Mouse (Mus musculus): ENCODE results near the gene Cacna1g. TPM values are rescaled to one million over a fixed set of nuclear protein-coding genes. Genes with fewer than 3 reads are reported as not detected.

Gene Cacna1g
- polyA plus RNA-seq, 1 experiment from 2014 or later: 37.2 TPM

GRCm38 (mm10) chr11:94441752-94442151, 32.2 kb downstream of the Cacna1g start:
- Histone ChIP-seq H3K4me3 (no peak overlapping the region), H3K27ac (no peak overlapping the region), H3K9me3 (no peaks in the 10 kb centered on the region), H3K4me1 (peaks cover 23% of the 10 kb centered on the region), H3K27me3 (no peaks in the 10 kb centered on the region), H3K36me3 (peaks cover 67% of the 10 kb centered on the region), H3K9ac (no peak overlapping the region), H3K4me2 (replicated peaks) (no peak overlapping the region)
- 74% methylated on average over 9 of the region's 9 CpGs for WGBS
- ATAC-seq (ENCODE audit: insufficient number of reproducible peaks, insufficient read depth, low FRiP score, low TSS enrichment): no peak

GRCm38 (mm10) chr11:94441122-94441521, 32.9 kb downstream of the Cacna1g start:
- Histone ChIP-seq H3K4me3 (no peak overlapping the region), H3K4me2 (replicated peaks) (no peak overlapping the region), H3K36me3 (peaks cover 67% of the 10 kb centered on the region), H3K9ac (no peak overlapping the region), H3K9me3 (no peaks in the 10 kb centered on the region), H3K27me3 (no peaks in the 10 kb centered on the region), H3K27ac (no peak overlapping the region), H3K4me1 (peaks cover 23% of the 10 kb centered on the region)
- WGBS: 53% methylated on average over 7 of the region's 7 CpGs
- no peak for ATAC-seq (ENCODE audit: insufficient number of reproducible peaks, insufficient read depth, low FRiP score, low TSS enrichment)

GRCm38 (mm10) chr11:94440421-94440820, 33.6 kb downstream of the Cacna1g start:
- no peak overlapping the region for H3K9ac ChIP-seq
- no peak overlapping the region for H3K27ac ChIP-seq
- peaks cover 67% of the 10 kb centered on the region for H3K36me3 ChIP-seq
- H3K4me1 ChIP-seq: peaks cover 16% of the 10 kb centered on the region
- H3K4me2 ChIP-seq (replicated peaks): no peak overlapping the region
- H3K9me3 ChIP-seq: no peaks in the 10 kb centered on the region
- ATAC-seq (ENCODE audit: insufficient number of reproducible peaks, insufficient read depth, low FRiP score, low TSS enrichment): no peak
- no peak overlapping the region for H3K4me3 ChIP-seq
- H3K27me3 ChIP-seq: no peaks in the 10 kb centered on the region
- 84% methylated on average over 6 of the region's 6 CpGs for WGBS

- ATAC-seq (ENCODE audit: insufficient number of reproducible peaks, insufficient read depth, low FRiP score, low TSS enrichment): 0 out of 2 replicates have a peak, but pooled peaks have one; percentile 31
- Histone ChIP-seq H3K9ac (no peak overlapping the region), H3K4me2 (replicated peaks) (peak overlapping the region; percentile 23; the same call in 1 of the 2 replicates), H3K4me1 (peaks cover 46% of the 10 kb centered on the region), H3K27me3 (0 out of 2 replicates have a peak, but pooled peaks cover 10% of the 10 kb centered on the region), H3K27ac (peak overlapping the region; percentile 90), H3K4me3 (no peak overlapping the region), H3K36me3 (peaks cover 73% of the 10 kb centered on the region), H3K9me3 (no peaks in the 10 kb centered on the region)
- WGBS: 22% methylated on average over 9 of the region's 9 CpGs
Measured at GRCm38 (mm10) chr11:94429011-94429651, 44.9 kb downstream of the Cacna1g start.

- Histone ChIP-seq H3K27me3 (0 out of 2 replicates have a peak, but pooled peaks cover 6% of the 10 kb centered on the region), H3K4me1 (peaks cover 52% of the 10 kb centered on the region), H3K9me3 (no peaks in the 10 kb centered on the region), H3K4me3 (no peak overlapping the region), H3K9ac (no peak overlapping the region), H3K36me3 (peaks cover 74% of the 10 kb centered on the region), H3K4me2 (replicated peaks) (peak overlapping the region; percentile 23), H3K27ac (peak overlapping the region; percentile 90)
- ATAC-seq (ENCODE audit: insufficient number of reproducible peaks, insufficient read depth, low FRiP score, low TSS enrichment): peak; percentile 91
- 10% methylated on average over 4 of the region's 4 CpGs for WGBS
Measured at GRCm38 (mm10) chr11:94428091-94428835, 45.7 kb downstream of the Cacna1g start.

- Histone ChIP-seq H3K27me3 (0 out of 2 replicates have a peak, but pooled peaks cover 6% of the 10 kb centered on the region), H3K4me3 (no peak overlapping the region), H3K27ac (no peak overlapping the region), H3K36me3 (peaks cover 69% of the 10 kb centered on the region), H3K4me2 (replicated peaks) (no peak overlapping the region), H3K9me3 (no peaks in the 10 kb centered on the region), H3K9ac (no peak overlapping the region), H3K4me1 (peaks cover 50% of the 10 kb centered on the region)
- no peak for ATAC-seq (ENCODE audit: insufficient number of reproducible peaks, insufficient read depth, low FRiP score, low TSS enrichment)
- WGBS: 58% methylated on average over 14 of the region's 14 CpGs
Measured at GRCm38 (mm10) chr11:94425656-94426055, 48.3 kb downstream of the Cacna1g start.

- ATAC-seq (ENCODE audit: insufficient number of reproducible peaks, insufficient read depth, low FRiP score, low TSS enrichment): no peak
- H3K9me3 ChIP-seq: no peaks in the 10 kb centered on the region
- H3K4me1 ChIP-seq: peaks cover 46% of the 10 kb centered on the region
- no peak overlapping the region for H3K4me2 ChIP-seq (replicated peaks)
- 40% methylated on average over 5 of the region's 5 CpGs for WGBS
- H3K27ac ChIP-seq: no peak overlapping the region
- H3K36me3 ChIP-seq: peaks cover 66% of the 10 kb centered on the region
- no peak overlapping the region for H3K4me3 ChIP-seq
- H3K9ac ChIP-seq: no peak overlapping the region
- 0 out of 2 replicates have a peak, but pooled peaks cover 6% of the 10 kb centered on the region for H3K27me3 ChIP-seq
Measured at GRCm38 (mm10) chr11:94425215-94425614, 48.8 kb downstream of the Cacna1g start.

- no peak overlapping the region for H3K9ac ChIP-seq
- whole genome bisulfite sequencing: 52% methylated on average over 15 of the region's 15 CpGs
- H3K36me3 ChIP-seq: peaks cover 63% of the 10 kb centered on the region
Measured at GRCm38 (mm10) chr11:94424380-94424779, 49.6 kb downstream of the Cacna1g start.

GRCm38 (mm10) chr11:94423855-94424254, 50.1 kb downstream of the Cacna1g start:
- Histone ChIP-seq H3K4me3 (no peak overlapping the region), H3K4me2 (replicated peaks) (no peak overlapping the region), H3K27me3 (0 out of 2 replicates have a peak, but pooled peaks cover 6% of the 10 kb centered on the region), H3K9me3 (no peaks in the 10 kb centered on the region), H3K27ac (0 out of 2 replicates have a peak overlapping the region, but pooled peaks have one; percentile 43), H3K9ac (no peak overlapping the region), H3K36me3 (peaks cover 66% of the 10 kb centered on the region), H3K4me1 (peaks cover 32% of the 10 kb centered on the region)
- WGBS: 71% methylated on average over 5 of the region's 5 CpGs
- no peak for ATAC-seq (ENCODE audit: insufficient number of reproducible peaks, insufficient read depth, low FRiP score, low TSS enrichment)

More at GRCm38 (mm10) chr11:94424380-94424779, 49.6 kb downstream of the Cacna1g start:
- H3K27ac ChIP-seq: 0 out of 2 replicates have a peak overlapping the region, but pooled peaks have one; percentile 43
- no peak for ATAC-seq (ENCODE audit: insufficient number of reproducible peaks, insufficient read depth, low FRiP score, low TSS enrichment)
- peaks cover 37% of the 10 kb centered on the region for H3K4me1 ChIP-seq
- no peaks in the 10 kb centered on the region for H3K9me3 ChIP-seq
- H3K4me3 ChIP-seq: no peak overlapping the region
- H3K4me2 ChIP-seq (replicated peaks): no peak overlapping the region
- H3K27me3 ChIP-seq: 0 out of 2 replicates have a peak, but pooled peaks cover 6% of the 10 kb centered on the region

- Histone ChIP-seq H3K4me2 (replicated peaks) (no peak overlapping the region), H3K27ac (no peak overlapping the region), H3K9ac (no peak overlapping the region), H3K27me3 (0 out of 2 replicates have a peak, but pooled peaks cover 6% of the 10 kb centered on the region), H3K9me3 (no peaks in the 10 kb centered on the region), H3K4me1 (peaks cover 18% of the 10 kb centered on the region), H3K36me3 (peaks cover 84% of the 10 kb centered on the region), H3K4me3 (no peak overlapping the region)
- no peak for ATAC-seq (ENCODE audit: insufficient number of reproducible peaks, insufficient read depth, low FRiP score, low TSS enrichment)
- 63% methylated on average over 6 of the region's 6 CpGs for WGBS
Measured at GRCm38 (mm10) chr11:94420991-94421390, 53.0 kb downstream of the Cacna1g start.

- 0 out of 2 replicates have a peak, but pooled peaks cover 6% of the 10 kb centered on the region for H3K27me3 ChIP-seq
- no peaks in the 10 kb centered on the region for H3K9me3 ChIP-seq
- no peak overlapping the region for H3K9ac ChIP-seq
- H3K36me3 ChIP-seq: peaks cover 84% of the 10 kb centered on the region
- no peak for ATAC-seq (ENCODE audit: insufficient number of reproducible peaks, insufficient read depth, low FRiP score, low TSS enrichment)
- no peak overlapping the region for H3K4me3 ChIP-seq
- peaks cover 12% of the 10 kb centered on the region for H3K4me1 ChIP-seq
- H3K4me2 ChIP-seq (replicated peaks): no peak overlapping the region
- 44% methylated on average over 7 of the region's 7 CpGs for WGBS
- no peak overlapping the region for H3K27ac ChIP-seq
Measured at GRCm38 (mm10) chr11:94420325-94420724, 53.7 kb downstream of the Cacna1g start.

Measured in embryonic facial prominence, embryonic 12.5 days (tissue).